Mouse (Mus musculus) frontal cortex, postnatal 14 days (tissue): Measurements from ENCODE around the gene Ccdc124.

Experiments
- DNase-seq, 2 experiments: peaks; one replicate each; pipeline ENCODE4 v3.0.0; 2022; ENCODE audit warnings: low spot score in 2 of 2

Ccdc124 gene

GRCm38 (mm10) chr8:70869601-70870041 is 4.1 kb downstream of the Ccdc124 start:
- DNase-seq: peak; percentile 66 to 71

GRCm38 (mm10) chr8:70869199-70869571 is 4.5 kb downstream of the Ccdc124 start:
- DNase-seq: no peak

- DNase-seq: no peak
These were observed 5.1 kb downstream of the Ccdc124 start for GRCm38 (mm10) chr8:70868559-70869198.

GRCm38 (mm10) chr8:70866566-70866965 is 7.2 kb downstream of the Ccdc124 start:
- DNase-seq: no peak

- no peak for DNase-seq
These were observed 7.7 kb downstream of the Ccdc124 start for GRCm38 (mm10) chr8:70866001-70866520.

GRCm38 (mm10) chr8:70865350-70866000 is 8.3 kb downstream of the Ccdc124 start:
- peak; percentile 99 for DNase-seq

- DNase-seq: no peak
These were observed 9.0 kb downstream of the Ccdc124 start for GRCm38 (mm10) chr8:70864712-70865221.

GRCm38 (mm10) chr8:70863956-70864711 is 9.6 kb downstream of the Ccdc124 start:
- no peak for DNase-seq

GRCm38 (mm10) chr8:70862824-70863641 is 10.7 kb downstream of the Ccdc124 start, which contains the start of gene Kcnn1:
TSS of gene Kcnn1 (minus strand) at chr8:70863258.
- no peak for DNase-seq

GRCm38 (mm10) chr8:70857516-70857915 is 16.2 kb downstream of the Ccdc124 start:
- no peak for DNase-seq

- peak in 1 of 2 experiments; percentile 64 for DNase-seq
These were observed 17.1 kb downstream of the Ccdc124 start for GRCm38 (mm10) chr8:70856541-70857197.

GRCm38 (mm10) chr8:70856028-70856427 is 17.7 kb downstream of the Ccdc124 start:
- no peak for DNase-seq

- no peak for DNase-seq
These were observed 19.9 kb downstream of the Ccdc124 start for GRCm38 (mm10) chr8:70853863-70854262.

GRCm38 (mm10) chr8:70852595-70853231 is 21.0 kb downstream of the Ccdc124 start:
- DNase-seq: no peak

- DNase-seq: no peak
These were observed 21.9 kb downstream of the Ccdc124 start for GRCm38 (mm10) chr8:70851837-70852236.

GRCm38 (mm10) chr8:70850947-70851346 is 22.8 kb downstream of the Ccdc124 start:
- no peak for DNase-seq

GRCm38 (mm10) chr8:70850132-70850845 is 23.4 kb downstream of the Ccdc124 start:
- no peak for DNase-seq

GRCm38 (mm10) chr8:70849333-70849990 is 24.3 kb downstream of the Ccdc124 start:
- no peak for DNase-seq
